Mouse (Mus musculus) forebrain, embryonic 15.5 days (tissue): ENCODE data around the gene Adamtsl3. TPM values are rescaled to one million over a fixed set of nuclear protein-coding genes. Genes with fewer than 3 reads are reported as not detected.

ENCODE experiments used
- ATAC-seq: fragments of 200-750 bp; cut with Nextera tagmentation; replicated peaks from 2 replicates; pipeline ENCODE4 v1.8.0; 2017; ENCODE audit warnings: mild to moderate bottlenecking, moderate TSS enrichment, moderate library complexity
- H3K27ac ChIP-seq: fragments of 300-500 bp; sonication (generic); replicated peaks from 2 replicates; pipeline ENCODE4 v1.5.1; 2015; ENCODE audit warnings: mild to moderate bottlenecking, inconsistent platforms
- H3K27me3 ChIP-seq: fragments of 300-500 bp; sonication (generic); 2 replicates; pipeline ENCODE4 v1.6.1; 2015; ENCODE audit warnings: inconsistent platforms
- H3K36me3 ChIP-seq: fragments of 300-500 bp; sonication (generic); 2 replicates; pipeline ENCODE4 v1.6.1; 2015; ENCODE audit warnings: mild to moderate bottlenecking, inconsistent platforms
- H3K4me1 ChIP-seq: fragments of 300-500 bp; sonication (generic); 2 replicates; pipeline ENCODE4 v1.6.1; 2015; ENCODE audit warnings: inconsistent platforms
- H3K4me2 ChIP-seq: fragments of 300-500 bp; sonication (generic); replicated peaks from 2 replicates; pipeline ENCODE4 v1.6.1; 2015; ENCODE audit warnings: mild to moderate bottlenecking, inconsistent platforms
- H3K4me3 ChIP-seq: fragments of 300-500 bp; sonication (generic); 2 replicates; pipeline ENCODE4 v1.5.1; 2015; ENCODE audit warnings: mild to moderate bottlenecking, inconsistent platforms
- H3K9ac ChIP-seq: fragments of 300-500 bp; sonication (generic); replicated peaks from 2 replicates; pipeline ENCODE4 v1.6.1; 2015; ENCODE audit warnings: mild to moderate bottlenecking, inconsistent platforms
- H3K9me3 ChIP-seq: fragments of 300-500 bp; sonication (generic); 2 replicates; pipeline ENCODE4 v1.6.1; 2016; ENCODE audit warnings: inconsistent platforms
- WGBS: fragments of 180-500 bp; shearing (Covaris S2); methylation state at CpG from one replicate; pipeline ENCODE4 v1.1.7; 2015; ENCODE audit warnings: mixed read lengths; 5-methylcytosine and 5-hydroxymethylcytosine counted together
- polyA plus RNA-seq: library from polyadenylated mRNA; unstranded; fragments of >200 nt; fragmentation: Nextera tagmentation; extraction: Ambion mirVana; gene quantifications from 2 replicates; pipeline ENCODE4 v1.2.1, GENCODE M21; 2015

The Adamtsl3 gene
- polyA plus RNA-seq, 1 experiment from 2014 or later: 0.33 TPM

DNA sequence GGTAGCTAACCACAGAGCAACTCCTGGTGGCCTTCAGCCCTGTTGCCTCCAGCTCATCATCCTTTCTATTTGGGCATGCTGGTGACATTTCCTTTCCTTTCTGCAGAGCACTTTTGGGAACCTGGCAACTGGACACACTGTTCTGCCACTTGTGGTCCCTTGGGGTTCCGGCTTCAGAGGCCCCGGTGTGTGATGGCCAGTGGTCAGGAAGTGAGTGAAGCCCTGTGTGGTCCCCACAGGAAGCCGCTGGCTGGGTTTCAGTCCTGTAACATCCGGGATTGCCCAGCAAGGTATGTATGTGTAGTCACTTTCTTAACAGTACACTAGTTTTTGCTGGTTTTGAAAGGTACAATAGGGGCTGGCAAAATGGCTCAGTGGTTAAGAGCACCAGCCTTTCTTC is 266.5 kb downstream of the Adamtsl3 start:
- H3K4me2 ChIP-seq: no peak overlapping the region
- 91% methylated on average over 4 of the region's 4 CpGs for WGBS
- no peaks in the 10 kb centered on the region for H3K36me3 ChIP-seq
- H3K27ac ChIP-seq: no peak overlapping the region
- H3K9ac ChIP-seq: no peak overlapping the region
- no peaks in the 10 kb centered on the region for H3K9me3 ChIP-seq
- H3K4me3 ChIP-seq: no peak overlapping the region
- no peaks in the 10 kb centered on the region for H3K4me1 ChIP-seq
- no peaks in the 10 kb centered on the region for H3K27me3 ChIP-seq
- ATAC-seq: no peak

GRCm38 (mm10) chr7:82605425-82605824 is 269.9 kb downstream of the Adamtsl3 start:
- Histone ChIP-seq H3K9ac (no peak overlapping the region), H3K4me3 (no peak overlapping the region), H3K36me3 (no peaks in the 10 kb centered on the region), H3K9me3 (no peaks in the 10 kb centered on the region), H3K4me1 (no peaks in the 10 kb centered on the region), H3K4me2 (no peak overlapping the region), H3K27me3 (no peaks in the 10 kb centered on the region), H3K27ac (no peak overlapping the region)
- ATAC-seq: no peak
- 80% methylated on average over 6 of the region's 6 CpGs for WGBS

GRCm38 (mm10) chr7:82609629-82610028 is 274.1 kb downstream of the Adamtsl3 start:
- H3K27me3 ChIP-seq: no peaks in the 10 kb centered on the region
- H3K4me3 ChIP-seq: no peak overlapping the region
- ATAC-seq: no peak
- no peak overlapping the region for H3K4me2 ChIP-seq
- no peaks in the 10 kb centered on the region for H3K9me3 ChIP-seq
- no peak overlapping the region for H3K27ac ChIP-seq
- no peaks in the 10 kb centered on the region for H3K36me3 ChIP-seq
- WGBS: 72% methylated on average over 3 of the region's 3 CpGs
- H3K9ac ChIP-seq: no peak overlapping the region
- no peaks in the 10 kb centered on the region for H3K4me1 ChIP-seq

DNA sequence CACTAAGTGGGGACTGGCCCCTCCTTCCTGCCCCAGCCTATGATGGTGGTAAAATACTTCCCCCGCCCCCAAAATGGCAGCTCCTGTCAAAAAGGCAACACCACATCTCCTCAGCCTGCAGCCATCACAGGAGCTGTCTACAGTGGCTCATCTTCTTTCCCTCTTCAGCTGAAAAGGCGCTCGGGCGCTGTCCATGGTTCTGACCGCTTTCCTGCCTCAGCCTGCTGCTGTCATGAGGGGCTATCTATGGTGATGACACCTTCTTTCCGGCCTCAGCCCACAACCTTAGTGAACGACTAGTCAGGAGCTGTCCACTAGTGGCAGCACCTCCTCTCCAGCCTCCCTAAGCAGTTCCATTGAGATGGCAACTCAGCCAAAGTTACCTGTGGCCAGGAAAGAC is 289.8 kb downstream of the Adamtsl3 start:
- Histone ChIP-seq H3K4me3 (no peak overlapping the region), H3K9ac (no peak overlapping the region), H3K36me3 (no peaks in the 10 kb centered on the region), H3K27me3 (no peaks in the 10 kb centered on the region), H3K27ac (no peak overlapping the region), H3K9me3 (no peaks in the 10 kb centered on the region), H3K4me1 (no peaks in the 10 kb centered on the region), H3K4me2 (no peak overlapping the region)
- 24% methylated on average over 7 of the region's 7 CpGs for WGBS
- ATAC-seq: no peak

GRCm38 (mm10) chr7:82647183-82647582 is 311.7 kb downstream of the Adamtsl3 start:
- Histone ChIP-seq H3K4me3 (no peak overlapping the region), H3K4me1 (peaks cover 12% of the 10 kb centered on the region), H3K9me3 (no peaks in the 10 kb centered on the region), H3K27me3 (no peaks in the 10 kb centered on the region), H3K27ac (no peak overlapping the region), H3K36me3 (0 out of 2 replicates have a peak, but pooled peaks cover 4% of the 10 kb centered on the region), H3K4me2 (no peak overlapping the region), H3K9ac (no peak overlapping the region)
- no peak for ATAC-seq
- WGBS: 88% methylated on average over 3 of the region's 3 CpGs

DNA sequence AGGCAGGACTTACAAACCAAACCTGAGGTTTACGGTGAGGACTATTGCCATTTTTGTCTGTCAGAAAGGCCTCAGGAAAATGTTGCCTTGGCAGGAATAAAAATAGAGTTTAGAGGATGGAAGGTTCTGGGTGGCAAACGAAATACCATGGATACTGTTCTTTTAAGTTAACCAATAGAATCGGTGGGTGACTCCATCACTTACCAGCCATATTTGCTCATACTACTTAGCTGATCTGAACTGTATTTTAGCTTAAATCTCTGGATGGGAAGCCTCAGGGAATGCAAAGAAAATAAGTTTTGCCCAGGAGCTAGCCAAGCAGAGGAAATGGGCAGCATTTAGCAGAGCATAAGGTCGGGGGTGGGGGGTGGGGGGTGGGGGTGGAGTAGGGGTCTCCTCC is 312.4 kb downstream of the Adamtsl3 start:
- Histone ChIP-seq H3K36me3 (0 out of 2 replicates have a peak, but pooled peaks cover 4% of the 10 kb centered on the region), H3K4me1 (peaks cover 12% of the 10 kb centered on the region), H3K9me3 (no peaks in the 10 kb centered on the region), H3K27me3 (no peaks in the 10 kb centered on the region), H3K9ac (peak overlapping the region; percentile 75), H3K4me2 (peak overlapping the region; percentile 63), H3K27ac (no peak overlapping the region), H3K4me3 (peak overlapping the region; percentile 73)
- 31% methylated on average over 4 of the region's 4 CpGs for WGBS
- ATAC-seq: no peak

DNA sequence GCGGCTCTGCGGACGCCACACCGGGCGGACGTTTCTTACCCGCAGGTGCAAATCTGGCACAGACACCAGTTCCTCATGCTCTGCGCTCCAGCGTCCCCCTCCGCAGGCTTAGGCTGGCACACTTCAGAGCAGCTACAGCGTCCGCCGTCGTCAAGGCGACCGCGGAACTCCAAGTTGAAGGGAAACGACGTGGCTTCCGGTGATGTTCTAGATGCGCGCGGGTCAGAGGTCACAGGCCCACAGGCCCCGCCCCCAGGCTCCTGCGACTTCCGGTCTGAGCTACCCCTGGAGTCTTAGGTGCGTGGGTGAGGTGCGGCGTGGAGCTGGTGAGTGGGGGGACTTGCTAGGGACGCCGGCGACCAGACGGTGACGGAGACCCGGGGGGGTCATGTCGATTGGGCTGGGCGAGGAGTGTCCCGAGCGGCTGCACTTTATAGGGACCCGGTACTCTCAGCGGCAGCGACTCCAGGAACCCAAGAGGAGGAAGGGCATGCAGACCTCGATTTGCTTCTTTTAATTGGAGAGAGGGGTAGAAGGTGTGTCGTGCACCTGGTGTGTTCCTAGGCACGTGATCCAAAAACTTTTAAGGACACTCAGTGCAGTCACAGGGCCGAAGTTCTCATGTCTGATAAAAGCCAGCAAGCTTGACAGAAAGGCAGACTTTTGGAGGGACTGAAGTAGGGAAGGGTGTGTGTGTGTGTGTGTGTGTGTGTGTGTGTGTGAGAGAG is 313.0 kb downstream of the Adamtsl3 start, which contains the start of the genes Saxo2 and Efl1:
Gene Saxo2 (minus strand): TSS at position 176 of the 728 bp plus-strand sequence.
Gene Efl1 (plus strand): TSS at position 262 of the 728 bp plus-strand sequence.
- Histone ChIP-seq H3K9me3 (no peaks in the 10 kb centered on the region), H3K27me3 (no peaks in the 10 kb centered on the region), H3K27ac (peak within 1 kb of the TSS; percentile 34; the same call in 1 of the 2 replicates), H3K4me1 (peaks cover 12% of the 10 kb centered on the region), H3K9ac (peak within 1 kb of the TSS; percentile 75), H3K4me3 (peak within 1 kb of the TSS; percentile 73), H3K4me2 (peak within 1 kb of the TSS; percentile 63), H3K36me3 (0 out of 2 replicates have a peak, but pooled peaks cover 4% of the 10 kb centered on the region)
- under 1% methylated on average over 46 of the region's 46 CpGs for WGBS
- peak; percentile 100 for ATAC-seq

GRCm38 (mm10) chr7:82649081-82649445 is 313.6 kb downstream of the Adamtsl3 start:
- Histone ChIP-seq H3K9me3 (no peaks in the 10 kb centered on the region), H3K4me1 (peaks cover 12% of the 10 kb centered on the region), H3K4me3 (peak overlapping the region; percentile 73), H3K9ac (peak overlapping the region; percentile 75), H3K27ac (no peak overlapping the region), H3K36me3 (0 out of 2 replicates have a peak, but pooled peaks cover 4% of the 10 kb centered on the region), H3K4me2 (peak overlapping the region; percentile 63), H3K27me3 (no peaks in the 10 kb centered on the region)
- 18% methylated on average over 6 of the region's 6 CpGs for WGBS
- no peak for ATAC-seq

Other genes with a start within 250 kb of the Adamtsl3 start
- gene Sh3gl3, start 161.9 kb upstream of the Adamtsl3 start, polyA plus RNA-seq: 49.9 and 55.5 TPM in 2 replicates